Mouse (Mus musculus): ENCODE measurements around the gene Pctp.

DNA sequence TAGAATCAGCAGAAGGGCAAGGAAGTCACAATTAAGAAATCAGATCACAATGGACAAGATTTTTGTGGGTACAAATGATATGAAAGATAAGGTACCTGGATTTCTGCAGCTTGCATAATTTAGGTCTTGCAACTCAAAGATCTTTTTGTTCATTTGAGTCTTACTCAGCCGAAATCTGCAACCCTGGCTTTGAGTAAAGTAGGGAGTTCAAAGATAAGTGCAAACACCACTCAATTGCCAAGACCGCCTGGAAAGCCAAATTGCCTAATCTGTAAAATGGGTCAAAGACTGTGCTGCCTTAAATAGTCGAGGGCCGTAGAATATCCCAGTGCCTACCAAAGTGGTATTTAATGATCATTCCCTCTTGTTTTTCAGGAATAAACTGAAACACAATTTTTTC, 692 bp upstream of the Pctp start:
- TF ChIP-seq CTCF (conservative IDR thresholded peaks at IDR 0.05; ENCODE audit: insufficient read depth, insufficient read length, low read depth, low read length) = no peak
- no peak for TF ChIP-seq POLR2A (IDR thresholded peaks at IDR 0.05; ENCODE audit: low read depth, low read length)
